Mouse (Mus musculus): Measurements from ENCODE around the gene Yae1d1. TPM values are rescaled to one million over a fixed set of nuclear protein-coding genes. Genes with fewer than 3 reads are reported as not detected.
A peak's percentile ranks its signal among the peaks of the same experiment; 100 is the strongest.

The Yae1d1 gene
- total and polyA plus RNA-seq, 3 experiments = 9.4 to 14.8 TPM; not detected in 1

GRCm38 (mm10) chr13:17993515-17993847 is 332 bp upstream of the Yae1d1 start:
- Histone ChIP-seq H3K9ac (ENCODE audit: control insufficient read depth, low read depth, low read length, poor library complexity, severe bottlenecking) (peak overlapping the region; percentile 55), H3K79me2 (ENCODE audit: control insufficient read depth, insufficient read depth, low read length, poor library complexity) (peaks cover 4% of the 10 kb centered on the region), H3K36me3 (ENCODE audit: control insufficient read depth in 1 of 2, insufficient read depth in 2 of 2, low read length in 2 of 2) (peaks cover 0 to 10% of the 10 kb centered on the region in 2 experiments; a peak in 3 of 4 replicates), H3K9me3 (replicated peaks; ENCODE audit: insufficient read depth, low read length) (no peaks in the 10 kb centered on the region), H3K4me3 (ENCODE audit: control insufficient read depth in 1 of 2, insufficient read depth in 1 of 2, low read depth in 2 of 2, low read length in 2 of 2) (peak overlapping the region; percentile 75 to 91), H3K27me3 (ENCODE audit: control insufficient read depth in 1 of 2, insufficient read depth in 2 of 2, low read length in 2 of 2) (peaks cover 0 to 3% of the 10 kb centered on the region in 2 experiments; a peak in 1 of 4 replicates), H3K27ac (ENCODE audit: control insufficient read depth, low read depth, low read length) (no peak overlapping the region), H3K4me1 (ENCODE audit: control insufficient read depth in 1 of 2, insufficient read depth in 2 of 2, low read length in 2 of 2) (peaks cover 0 to 8% of the 10 kb centered on the region in 2 experiments; a peak in 1 of 4 replicates)
- TF ChIP-seq MXI1 (IDR thresholded peaks at IDR 0.05; ENCODE audit: low read depth, low read length) (peak; percentile 31; the same call in 1 of the 2 replicates), MAX (IDR thresholded peaks at IDR 0.05; ENCODE audit: low read length) (0 out of 2 replicates have a peak, but pooled peaks have one; percentile 5), SIN3A (IDR thresholded peaks at IDR 0.05; ENCODE audit: low read length) (no peak)
- no peak for DNase-seq (ENCODE audit: low read depth, low spot score)

- Histone ChIP-seq H3K4me1 (ENCODE audit: control insufficient read depth in 1 of 2, insufficient read depth in 2 of 2, low read length in 2 of 2) (peaks cover 0 to 8% of the 10 kb centered on the region in 2 experiments; a peak in 1 of 4 replicates), H3K79me2 (ENCODE audit: control insufficient read depth, insufficient read depth, low read length, poor library complexity) (peaks cover 4% of the 10 kb centered on the region), H3K9me3 (replicated peaks; ENCODE audit: insufficient read depth, low read length) (no peaks in the 10 kb centered on the region), H3K9ac (ENCODE audit: control insufficient read depth, low read depth, low read length, poor library complexity, severe bottlenecking) (no peak overlapping the region), H3K4me3 (ENCODE audit: control insufficient read depth in 1 of 2, insufficient read depth in 1 of 2, low read depth in 2 of 2, low read length in 2 of 2) (peak overlapping the region in 1 of 2 experiments; percentile 75; a peak in 1 of 4 replicates), H3K27me3 (ENCODE audit: control insufficient read depth in 1 of 2, insufficient read depth in 2 of 2, low read length in 2 of 2) (peaks cover 0 to 3% of the 10 kb centered on the region in 2 experiments; a peak in 1 of 4 replicates), H3K27ac (ENCODE audit: control insufficient read depth, low read depth, low read length) (no peak overlapping the region), H3K36me3 (ENCODE audit: control insufficient read depth in 1 of 2, insufficient read depth in 2 of 2, low read length in 2 of 2) (peaks cover 0 to 10% of the 10 kb centered on the region in 2 experiments; a peak in 3 of 4 replicates)
- DNase-seq (ENCODE audit: low read depth, low spot score) = peak; percentile 39
- TF ChIP-seq MEF2A (IDR thresholded peaks at IDR 0.05; ENCODE audit: extremely low read depth, insufficient replicate concordance, low read depth, low read length, poor library complexity, severe bottlenecking) (peak; percentile 95), SIN3A (IDR thresholded peaks at IDR 0.05; ENCODE audit: low read length) (no peak; the same call in 1 of the 2 replicates), ZKSCAN1 (IDR thresholded peaks at IDR 0.05; ENCODE audit: low read depth, low read length) (no peak), RCOR1 (IDR thresholded peaks at IDR 0.05; ENCODE audit: low read depth, low read length) (peak; percentile 97), NELFE (IDR thresholded peaks at IDR 0.05; ENCODE audit: low read depth, low read length) (no peak), GATA1 (IDR thresholded peaks at IDR 0.05; ENCODE audit: low read depth, low read length) (peak; percentile 57), TAL1 (IDR thresholded peaks at IDR 0.05; ENCODE audit: low read length) (peak; percentile 19; the same call in 1 of the 2 replicates), ETS1 (IDR thresholded peaks at IDR 0.05; ENCODE audit: low read depth, low read length) (peak; percentile 73), EP300 (IDR thresholded peaks at IDR 0.05; ENCODE audit: low read depth in 1 of 2, low read length in 2 of 2) (peak; percentile 47 to 59)
Measured at GRCm38 (mm10) chr13:17992009-17992408, 1.1 kb downstream of the Yae1d1 start.

GRCm38 (mm10) chr13:17983194-17983593 is 10.0 kb downstream of the Yae1d1 start:
- peak; percentile 67 for DNase-seq (ENCODE audit: low read depth, low spot score)
- Histone ChIP-seq H3K36me3 (ENCODE audit: control insufficient read depth in 1 of 2, insufficient read depth in 2 of 2, low read length in 2 of 2) (peaks cover 0 to 2% of the 10 kb centered on the region in 2 experiments; a peak in 1 of 4 replicates), H3K27me3 (ENCODE audit: control insufficient read depth in 1 of 2, insufficient read depth in 2 of 2, low read length in 2 of 2) (no peaks in the 10 kb centered on the region), H3K27ac (ENCODE audit: control insufficient read depth, low read depth, low read length) (no peak overlapping the region), H3K4me1 (ENCODE audit: control insufficient read depth in 1 of 2, insufficient read depth in 2 of 2, low read length in 2 of 2) (no peaks in the 10 kb centered on the region), H3K79me2 (ENCODE audit: control insufficient read depth, insufficient read depth, low read length, poor library complexity) (no peaks in the 10 kb centered on the region), H3K4me3 (ENCODE audit: control insufficient read depth in 1 of 2, insufficient read depth in 1 of 2, low read depth in 2 of 2, low read length in 2 of 2) (no peak overlapping the region), H3K9ac (ENCODE audit: control insufficient read depth, low read depth, low read length, poor library complexity, severe bottlenecking) (no peak overlapping the region), H3K9me3 (replicated peaks; ENCODE audit: insufficient read depth, low read length) (no peaks in the 10 kb centered on the region)
- TF ChIP-seq ZC3H11A (IDR thresholded peaks at IDR 0.05; ENCODE audit: low read depth, low read length) (0 out of 2 replicates have a peak, but pooled peaks have one; percentile 26), MAX (IDR thresholded peaks at IDR 0.05; ENCODE audit: low read length) (no peak), RAD21 (IDR thresholded peaks at IDR 0.05; ENCODE audit: low read depth, low read length) (peak; percentile 53), TBP (IDR thresholded peaks at IDR 0.05; ENCODE audit: low read depth, low read length) (no peak), ETS1 (IDR thresholded peaks at IDR 0.05; ENCODE audit: low read depth, low read length) (no peak), NRF1 (IDR thresholded peaks at IDR 0.05; ENCODE audit: insufficient read depth, low read depth, low read length, poor library complexity, severe bottlenecking) (no peak), CTCF (IDR thresholded peaks at IDR 0.05 in 2 of 3, conservative IDR thresholded peaks at IDR 0.05 in 1 of 3; ENCODE audit: control insufficient read depth in 1 of 3, insufficient read depth in 1 of 3, low read depth in 2 of 3, low read length in 3 of 3, poor library complexity in 1 of 3, severe bottlenecking in 1 of 3) (peak; percentile 71 to 83 (median 75)), TAL1 (IDR thresholded peaks at IDR 0.05; ENCODE audit: low read length) (no peak), NELFE (IDR thresholded peaks at IDR 0.05; ENCODE audit: low read depth, low read length) (no peak), SMC3 (IDR thresholded peaks at IDR 0.05; ENCODE audit: low read depth, low read length) (peak; percentile 59), GABPA (IDR thresholded peaks at IDR 0.05; ENCODE audit: low read depth, low read length) (no peak)

Measured in MEL (cell line).